Mouse (Mus musculus) cerebellum, adult 2 months (tissue): ENCODE measurements around the gene Eps8l2.

ENCODE experiments used
- CTCF ChIP-seq: fragments of 200-500 bp; IDR thresholded peaks from 2 replicates; pipeline ENCODE4 v1.5.1; 2011; ENCODE audit warnings: low read depth, mild to moderate bottlenecking, control low read depth, low read length, moderate library complexity, borderline replicate concordance; ENCODE audit not compliant: insufficient read depth
- POLR2A ChIP-seq: fragments of 200-500 bp; IDR thresholded peaks from 2 replicates; pipeline ENCODE4 v1.6.1; 2011; ENCODE audit warnings: low read length, control low read depth, borderline replicate concordance; ENCODE audit not compliant: insufficient read depth

- TF ChIP-seq CTCF (no peak), POLR2A (no peak)
Measured at GRCm38 (mm10) chr7:141388487-141389109, 49.9 kb downstream of the Eps8l2 start.
